Mouse (Mus musculus) midbrain, embryonic 14.5 days (tissue): ENCODE measurements around the gene Cdk14. TPM values are rescaled to one million over a fixed set of nuclear protein-coding genes. Genes with fewer than 3 reads are reported as not detected.

Experiments used
- ATAC-seq: fragments of 200-750 bp; cut with Nextera tagmentation; 2 replicates; pipeline ENCODE4 v1.8.0; 2017; ENCODE audit warnings: moderate number of reproducible peaks, moderate library complexity; ENCODE audit not compliant: low FRiP score, low TSS enrichment
- DNase-seq: peaks from one replicate; pipeline ENCODE4 v3.0.0-alpha.2; 2015
- H3K27ac ChIP-seq: fragments of 300-500 bp; sonication (generic); replicated peaks from 2 replicates; pipeline ENCODE4 v1.5.1; 2014; ENCODE audit warnings: mild to moderate bottlenecking, low read depth, low read length, moderate library complexity
- H3K27me3 ChIP-seq: fragments of 300-500 bp; sonication (generic); 2 replicates; pipeline ENCODE4 v1.6.1; 2014; ENCODE audit warnings: low read length, control low read depth, mixed read lengths; ENCODE audit not compliant: control insufficient read depth, insufficient read depth
- H3K36me3 ChIP-seq: fragments of 300-500 bp; sonication (generic); 2 replicates; pipeline ENCODE4 v1.6.1; 2014; ENCODE audit warnings: low read length, control low read depth; ENCODE audit not compliant: control insufficient read depth, insufficient read depth
- H3K4me1 ChIP-seq: fragments of 300-500 bp; sonication (generic); 2 replicates; pipeline ENCODE4 v1.6.1; 2014; ENCODE audit warnings: mild to moderate bottlenecking, antibody characterized with exemption, low read length, control low read depth; ENCODE audit not compliant: control insufficient read depth, insufficient read depth
- H3K4me2 ChIP-seq: fragments of 300-500 bp; sonication (generic); 2 replicates; pipeline ENCODE4 v1.6.1; 2014; ENCODE audit warnings: mild to moderate bottlenecking, low read length, moderate library complexity
- H3K4me3 ChIP-seq: fragments of 300-500 bp; sonication (generic); replicated peaks from 2 replicates; pipeline ENCODE4 v1.5.1; 2014; ENCODE audit warnings: low read depth, low read length
- H3K9ac ChIP-seq: fragments of 300-500 bp; sonication (generic); replicated peaks from 2 replicates; pipeline ENCODE4 v1.6.1; 2014; ENCODE audit warnings: mild to moderate bottlenecking, low read length, moderate library complexity
- H3K9me3 ChIP-seq: fragments of 300-500 bp; sonication (generic); 2 replicates; pipeline ENCODE4 v1.6.1; 2016; ENCODE audit warnings: low read length, control low read depth, mixed read lengths; ENCODE audit not compliant: control insufficient read depth
- WGBS: fragments of 180-500 bp; shearing (Covaris S2); extraction: QIAGEN DNeasy Blood & Tissue Kit; methylation state at CpG from one replicate; pipeline ENCODE4 v1.1.7; 2014; 5-methylcytosine and 5-hydroxymethylcytosine counted together
- polyA plus RNA-seq: library from polyadenylated mRNA; unstranded; fragments of >200 nt; fragmentation: Nextera tagmentation; extraction: Ambion mirVana; gene quantifications from 2 replicates; pipeline ENCODE4 v1.2.1, GENCODE M21; 2014

Cdk14 gene
- polyA plus RNA-seq, 1 experiment from 2014 or later: 54.0 TPM

DNA sequence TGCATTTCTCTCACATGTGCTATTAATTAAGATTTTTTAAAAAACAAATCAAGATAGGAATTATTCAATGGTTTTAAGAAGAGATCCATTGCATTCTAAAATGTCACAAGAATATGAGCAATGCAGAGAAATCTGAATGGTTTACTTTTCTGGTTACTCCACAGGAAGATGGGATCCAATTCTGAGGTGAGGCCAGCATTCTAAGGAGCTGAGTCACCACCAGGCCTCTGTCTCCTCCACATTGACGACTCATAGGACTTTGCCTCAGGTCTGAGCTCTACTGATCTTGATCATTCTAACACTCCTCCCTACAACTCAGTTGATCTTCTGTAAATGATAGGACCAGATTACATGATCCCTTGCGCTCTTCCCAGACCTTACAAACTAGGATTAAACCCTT is 239.4 kb downstream of the Cdk14 start:
- Histone ChIP-seq H3K36me3 (no peaks in the 10 kb centered on the region), H3K27me3 (no peaks in the 10 kb centered on the region), H3K4me1 (no peaks in the 10 kb centered on the region), H3K9me3 (no peaks in the 10 kb centered on the region), H3K27ac (no peak overlapping the region), H3K4me2 (no peak overlapping the region), H3K4me3 (no peak overlapping the region), H3K9ac (no peak overlapping the region)
- 94% methylated on average over 2 of the region's 2 CpGs for WGBS
- ATAC-seq (no peak), DNase-seq (no peak)

GRCm38 (mm10) chr5:5180311-5180710 is 239.8 kb downstream of the Cdk14 start:
- H3K27me3 ChIP-seq: no peaks in the 10 kb centered on the region
- no peaks in the 10 kb centered on the region for H3K36me3 ChIP-seq
- ATAC-seq (no peak), DNase-seq (no peak)
- no peaks in the 10 kb centered on the region for H3K4me1 ChIP-seq
- H3K9ac ChIP-seq: no peak overlapping the region
- H3K27ac ChIP-seq: no peak overlapping the region
- H3K4me2 ChIP-seq: no peak overlapping the region
- no peak overlapping the region for H3K4me3 ChIP-seq
- H3K9me3 ChIP-seq: no peaks in the 10 kb centered on the region

DNA sequence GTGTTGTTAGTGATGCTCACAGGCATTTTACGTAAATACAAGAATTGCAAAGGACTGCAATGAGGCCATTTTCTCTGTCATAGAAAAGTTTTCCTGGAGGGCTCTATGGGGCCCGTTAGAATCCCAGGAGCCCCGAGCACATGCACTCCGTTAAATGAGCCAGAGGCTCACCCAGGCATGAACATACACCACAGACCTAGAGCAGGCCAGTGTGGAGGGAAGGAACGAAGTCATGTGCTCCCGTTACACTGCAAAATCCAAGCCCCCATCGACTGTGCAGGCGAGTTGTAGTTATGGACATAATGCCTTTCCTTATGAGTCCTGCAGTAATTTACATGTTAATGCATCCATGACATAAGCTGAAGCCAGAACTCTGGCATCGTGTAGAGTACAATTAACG is 244.1 kb downstream of the Cdk14 start:
- WGBS: 74% methylated on average over 10 of the region's 10 CpGs
- Histone ChIP-seq H3K4me3 (no peak overlapping the region), H3K9ac (no peak overlapping the region), H3K4me1 (no peaks in the 10 kb centered on the region), H3K27me3 (no peaks in the 10 kb centered on the region), H3K4me2 (no peak overlapping the region), H3K9me3 (no peaks in the 10 kb centered on the region), H3K27ac (no peak overlapping the region), H3K36me3 (no peaks in the 10 kb centered on the region)
- ATAC-seq (no peak), DNase-seq (no peak)

DNA sequence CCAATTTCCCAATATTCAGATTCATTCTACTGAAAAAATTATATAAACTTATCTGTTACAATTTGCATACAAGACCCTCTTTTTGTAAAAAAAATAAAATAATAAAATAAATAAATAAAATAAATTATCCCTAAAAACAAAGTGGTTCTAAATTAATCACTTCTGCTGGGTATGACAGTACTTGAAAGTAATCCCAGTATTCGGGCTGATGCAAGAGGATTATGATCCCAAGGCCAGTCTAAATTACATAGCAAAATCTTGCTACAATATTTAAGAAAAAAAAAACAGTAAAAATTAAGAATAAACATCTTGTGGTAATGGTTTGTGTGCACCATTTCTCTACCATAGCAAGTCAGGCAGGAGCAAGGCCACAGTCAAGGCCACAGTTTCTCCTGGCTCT is 244.5 kb downstream of the Cdk14 start:
- H3K9me3 ChIP-seq: no peaks in the 10 kb centered on the region
- ATAC-seq: no peak

DNA sequence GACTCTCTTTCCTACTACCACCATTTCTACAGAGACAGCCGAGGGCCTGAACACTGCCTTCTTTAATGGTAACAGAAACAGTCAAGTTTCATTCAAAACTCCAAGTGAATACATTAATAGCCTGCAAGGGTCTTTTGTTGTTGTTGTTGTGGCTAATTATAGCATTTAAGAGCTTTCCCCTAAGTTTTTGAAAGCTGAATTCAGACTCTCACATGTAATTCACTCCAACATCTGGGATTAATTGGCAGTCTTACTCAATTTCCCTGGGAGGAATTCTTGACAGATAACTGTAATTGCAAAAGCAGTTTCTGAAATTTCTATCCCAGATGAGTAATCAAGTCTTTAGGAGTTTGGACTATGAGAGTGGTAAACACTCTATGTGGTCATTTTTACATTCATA is 245.0 kb downstream of the Cdk14 start:
- DNase-seq: no peak

More for the DNA sequence above, 244.5 kb downstream of the Cdk14 start:
- H3K4me3 ChIP-seq: no peak overlapping the region
- H3K4me1 ChIP-seq: no peaks in the 10 kb centered on the region
- WGBS: 81% methylated on average over 1 of the region's 1 CpGs
- H3K27me3 ChIP-seq: no peaks in the 10 kb centered on the region
- DNase-seq: no peak
- H3K4me2 ChIP-seq: no peak overlapping the region
- no peak overlapping the region for H3K27ac ChIP-seq
- H3K9ac ChIP-seq: no peak overlapping the region
- no peaks in the 10 kb centered on the region for H3K36me3 ChIP-seq

DNA sequence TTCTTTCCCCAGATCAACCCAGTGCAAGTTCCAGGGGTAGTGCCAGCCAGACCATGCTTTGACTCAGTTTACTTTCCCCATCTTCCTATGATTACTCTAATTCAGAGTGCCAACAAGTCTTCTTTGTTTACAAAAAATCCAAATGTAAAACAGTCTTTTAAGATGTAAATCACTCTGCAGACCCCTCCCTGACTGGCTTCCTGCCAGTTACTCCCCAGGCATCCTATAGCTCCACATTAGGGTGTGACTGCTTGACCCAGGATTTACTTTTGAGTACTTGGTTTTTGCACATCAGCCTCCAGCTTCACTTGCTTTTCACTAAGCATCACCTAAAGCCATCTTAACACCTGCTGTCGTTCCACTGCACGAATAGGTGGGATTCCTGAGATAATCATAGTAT is 254.0 kb downstream of the Cdk14 start:
- no peak for ATAC-seq
- H3K4me1 ChIP-seq: no peaks in the 10 kb centered on the region
- DNase-seq: peak; percentile 21
- H3K4me3 ChIP-seq: no peak overlapping the region
- WGBS: 32% methylated on average over 2 of the region's 2 CpGs
- H3K9me3 ChIP-seq: no peaks in the 10 kb centered on the region
- H3K9ac ChIP-seq: no peak overlapping the region
- H3K36me3 ChIP-seq: no peaks in the 10 kb centered on the region
- H3K4me2 ChIP-seq: no peak overlapping the region
- no peaks in the 10 kb centered on the region for H3K27me3 ChIP-seq
- H3K27ac ChIP-seq: no peak overlapping the region

More for the DNA sequence above, 245.0 kb downstream of the Cdk14 start:
- Histone ChIP-seq H3K36me3 (no peaks in the 10 kb centered on the region), H3K9ac (no peak overlapping the region), H3K4me3 (no peak overlapping the region), H3K27ac (no peak overlapping the region), H3K4me1 (no peaks in the 10 kb centered on the region), H3K9me3 (no peaks in the 10 kb centered on the region), H3K27me3 (no peaks in the 10 kb centered on the region), H3K4me2 (no peak overlapping the region)
- WGBS: 48% methylated on average over 1 of the region's 1 CpGs
- no peak for ATAC-seq

GRCm38 (mm10) chr5:5164326-5164725 is 255.8 kb downstream of the Cdk14 start:
- Histone ChIP-seq H3K27ac (no peak overlapping the region), H3K4me1 (no peaks in the 10 kb centered on the region), H3K9me3 (no peaks in the 10 kb centered on the region), H3K36me3 (no peaks in the 10 kb centered on the region), H3K4me2 (no peak overlapping the region), H3K4me3 (no peak overlapping the region), H3K9ac (no peak overlapping the region), H3K27me3 (no peaks in the 10 kb centered on the region)
- 97% methylated on average over 5 of the region's 5 CpGs for WGBS
- no peak for DNase-seq
- no peak for ATAC-seq

- ATAC-seq: no peak
- Histone ChIP-seq H3K9ac (no peak overlapping the region), H3K36me3 (no peaks in the 10 kb centered on the region), H3K9me3 (no peaks in the 10 kb centered on the region), H3K4me1 (no peaks in the 10 kb centered on the region), H3K27me3 (no peaks in the 10 kb centered on the region), H3K4me2 (no peak overlapping the region), H3K27ac (no peak overlapping the region), H3K4me3 (no peak overlapping the region)
- DNase-seq: no peak
- WGBS: 92% methylated on average over 2 of the region's 2 CpGs
These were observed 256.3 kb downstream of the Cdk14 start for GRCm38 (mm10) chr5:5163823-5164222.

DNA sequence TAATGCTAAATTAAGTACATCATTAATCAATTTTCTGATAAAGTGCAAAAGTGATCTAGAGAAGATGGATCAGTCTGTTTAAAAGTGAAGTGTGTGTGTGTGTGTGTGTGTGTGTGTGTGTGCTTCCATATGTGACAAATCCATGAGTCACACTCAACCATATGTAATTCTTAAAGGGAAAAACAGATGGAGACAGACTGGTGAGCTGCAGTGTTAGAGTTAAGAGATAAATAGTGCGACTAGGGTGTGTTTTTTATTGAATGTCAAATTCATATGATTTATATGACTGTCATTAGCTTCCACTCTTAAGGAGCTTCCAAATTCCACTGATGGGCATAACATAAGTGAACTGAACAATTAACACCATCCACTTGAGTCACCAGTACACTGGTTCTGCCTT is 260.6 kb downstream of the Cdk14 start:
- Histone ChIP-seq H3K4me3 (no peak overlapping the region), H3K4me2 (no peak overlapping the region), H3K27ac (no peak overlapping the region), H3K9me3 (no peaks in the 10 kb centered on the region), H3K36me3 (no peaks in the 10 kb centered on the region), H3K27me3 (no peaks in the 10 kb centered on the region), H3K9ac (no peak overlapping the region), H3K4me1 (no peaks in the 10 kb centered on the region)
- no peak for ATAC-seq
- DNase-seq: no peak
- WGBS: 95% methylated on average over 1 of the region's 1 CpGs
